Mouse (Mus musculus): ENCODE data around the gene Itpka.
"Not testable (repeated sequence)": the region's sequence is repeated elsewhere in the genome, so short reads cannot be mapped to it uniquely, and the experiment has no call there.

Itpka gene

GRCm38 (mm10) chr2:119741581-119742411 is at the start of gene Itpka:
TSS of gene Itpka (plus strand) at chr2:119742337.
- peak; percentile 76 for DNase-seq (ENCODE audit: low spot score)

- no peak for DNase-seq (ENCODE audit: low spot score)
Measured at GRCm38 (mm10) chr2:119694826-119695225, 47.3 kb upstream of the Itpka start.

- no peak for DNase-seq (ENCODE audit: low spot score)
Measured at GRCm38 (mm10) chr2:119696111-119696510, 46.0 kb upstream of the Itpka start.

GRCm38 (mm10) chr2:119698472-119698871 is 43.7 kb upstream of the Itpka start:
- DNase-seq (ENCODE audit: low spot score) = no peak

- DNase-seq (ENCODE audit: low spot score) = no peak
Measured at GRCm38 (mm10) chr2:119699962-119700361, 42.2 kb upstream of the Itpka start.

GRCm38 (mm10) chr2:119703171-119703570 is 39.0 kb upstream of the Itpka start:
- no peak for DNase-seq (ENCODE audit: low spot score)

GRCm38 (mm10) chr2:119707676-119708075 is 34.5 kb upstream of the Itpka start:
- no peak for DNase-seq (ENCODE audit: low spot score)

- DNase-seq (ENCODE audit: low spot score) = no peak
Measured at GRCm38 (mm10) chr2:119710011-119710410, 32.1 kb upstream of the Itpka start.

GRCm38 (mm10) chr2:119715868-119716267 is 26.3 kb upstream of the Itpka start:
- not testable (repeated sequence) for DNase-seq (ENCODE audit: low spot score)

GRCm38 (mm10) chr2:119721070-119721469 is 21.1 kb upstream of the Itpka start:
- DNase-seq (ENCODE audit: low spot score) = no peak

- DNase-seq (ENCODE audit: low spot score) = no peak
Measured at GRCm38 (mm10) chr2:119727762-119728416, 14.2 kb upstream of the Itpka start.

- DNase-seq (ENCODE audit: low spot score) = no peak
Measured at GRCm38 (mm10) chr2:119730735-119731134, 11.4 kb upstream of the Itpka start.

- no peak for DNase-seq (ENCODE audit: low spot score)
Measured at GRCm38 (mm10) chr2:119737124-119737523, 5.0 kb upstream of the Itpka start.

- DNase-seq (ENCODE audit: low spot score) = no peak
Measured at GRCm38 (mm10) chr2:119740567-119740966, 1.6 kb upstream of the Itpka start.

GRCm38 (mm10) chr2:119742461-119743175 is 481 bp downstream of the Itpka start:
- DNase-seq (ENCODE audit: low spot score) = peak; percentile 78

GRCm38 (mm10) chr2:119743176-119743807 is 1.2 kb downstream of the Itpka start:
- DNase-seq (ENCODE audit: low spot score) = peak; percentile 66

- no peak for DNase-seq (ENCODE audit: low spot score)
Measured at GRCm38 (mm10) chr2:119743808-119744162, 1.6 kb downstream of the Itpka start.

GRCm38 (mm10) chr2:119744163-119745111 is 2.3 kb downstream of the Itpka start:
- peak; percentile 63 for DNase-seq (ENCODE audit: low spot score)

- DNase-seq (ENCODE audit: low spot score) = no peak
Measured at GRCm38 (mm10) chr2:119745281-119745680, 3.1 kb downstream of the Itpka start.

- no peak for DNase-seq (ENCODE audit: low spot score)
Measured at GRCm38 (mm10) chr2:119747554-119747953, 5.4 kb downstream of the Itpka start.

GRCm38 (mm10) chr2:119749260-119749659 is 7.1 kb downstream of the Itpka start:
- DNase-seq (ENCODE audit: low spot score) = no peak

Data from testis, postnatal 10 days (tissue).